Mouse (Mus musculus) hindbrain, postnatal 0 days (tissue): ENCODE data around the gene R3hdm1. TPM values are rescaled to one million over a fixed set of nuclear protein-coding genes. Genes with fewer than 3 reads are reported as not detected.

ENCODE experiments used
- ATAC-seq: fragments of 200-750 bp; cut with Nextera tagmentation; 2 replicates; pipeline ENCODE4 v1.8.0; 2017; ENCODE audit warnings: mild to moderate bottlenecking, moderate TSS enrichment, moderate library complexity
- DNase-seq: peaks from one replicate; pipeline ENCODE4 v3.0.0-alpha.2; 2015; ENCODE audit warnings: low spot score
- H3K27ac ChIP-seq: fragments of 300-500 bp; sonication (generic); 2 replicates; pipeline ENCODE4 v1.5.1; 2014; ENCODE audit warnings: mild to moderate bottlenecking
- H3K27me3 ChIP-seq: fragments of 300-500 bp; sonication (generic); 2 replicates; pipeline ENCODE4 v1.6.1; 2014; ENCODE audit warnings: low read length, mixed read lengths; ENCODE audit not compliant: insufficient read depth
- H3K36me3 ChIP-seq: fragments of 300-500 bp; sonication (generic); 2 replicates; pipeline ENCODE4 v1.6.1; 2014; ENCODE audit warnings: low read length, mixed read lengths; ENCODE audit not compliant: insufficient read depth
- H3K4me1 ChIP-seq: fragments of 300-500 bp; sonication (generic); 2 replicates; pipeline ENCODE4 v1.6.1; 2014; ENCODE audit warnings: antibody characterized with exemption, low read length, mixed read lengths; ENCODE audit not compliant: insufficient read depth
- H3K4me2 ChIP-seq: fragments of 300-500 bp; sonication (generic); 2 replicates; pipeline ENCODE4 v1.6.1; 2014; ENCODE audit warnings: low read depth, mild to moderate bottlenecking, low read length, moderate library complexity, mixed read lengths
- H3K4me3 ChIP-seq: fragments of 300-500 bp; sonication (generic); 2 replicates; pipeline ENCODE4 v1.5.1; 2014; ENCODE audit warnings: low read length
- H3K9ac ChIP-seq: fragments of 300-500 bp; sonication (generic); replicated peaks from 2 replicates; pipeline ENCODE4 v1.6.1; 2014; ENCODE audit warnings: mild to moderate bottlenecking, low read length, moderate library complexity, mixed read lengths
- H3K9me3 ChIP-seq: fragments of 300-500 bp; sonication (generic); 2 replicates; pipeline ENCODE4 v1.6.1; 2016; ENCODE audit warnings: low read length, mixed read lengths
- CTCF ChIP-seq: IDR thresholded peaks from 2 replicates; pipeline ENCODE4 v1.5.1; 2016; ENCODE audit warnings: antibody characterized with exemption, control low read depth, low read depth
- WGBS: fragments of 180-500 bp; shearing (Covaris S2); extraction: QIAGEN DNeasy Blood & Tissue Kit; methylation state at CpG from one replicate; pipeline ENCODE4 v1.1.7; 2014; 5-methylcytosine and 5-hydroxymethylcytosine counted together
- polyA plus RNA-seq: library from polyadenylated mRNA; unstranded; fragments of >200 nt; fragmentation: Nextera tagmentation; extraction: Ambion mirVana; gene quantifications from 2 replicates; pipeline ENCODE4 v1.2.1, GENCODE M21; 2015
- total RNA-seq: library from RNA; depleted of rRNA; stranded (reverse); fragments of >200 nt; gene quantifications from 2 replicates; pipeline ENCODE4 v1.2.3, GENCODE M21; 2014

The R3hdm1 gene
- total and polyA plus RNA-seq, 2 experiments from 2014 or later, result 49.2 to 90.7 TPM

- no peak overlapping the region for H3K4me2 ChIP-seq
- H3K4me1 ChIP-seq, result no peaks in the 10 kb centered on the region
- 63% methylated on average over 5 of the region's 5 CpGs for WGBS
- H3K27me3 ChIP-seq, result no peaks in the 10 kb centered on the region
- DNase-seq (no peak), ATAC-seq (no peak)
- TF ChIP-seq CTCF, result no peak
- H3K9me3 ChIP-seq, result no peaks in the 10 kb centered on the region
- H3K9ac ChIP-seq, result no peak overlapping the region
- H3K36me3 ChIP-seq, result no peaks in the 10 kb centered on the region
- H3K4me3 ChIP-seq, result no peak overlapping the region
- H3K27ac ChIP-seq, result no peak overlapping the region
Measured at GRCm38 (mm10) chr1:128080936-128081696, 22.0 kb upstream of the R3hdm1 start.

DNA sequence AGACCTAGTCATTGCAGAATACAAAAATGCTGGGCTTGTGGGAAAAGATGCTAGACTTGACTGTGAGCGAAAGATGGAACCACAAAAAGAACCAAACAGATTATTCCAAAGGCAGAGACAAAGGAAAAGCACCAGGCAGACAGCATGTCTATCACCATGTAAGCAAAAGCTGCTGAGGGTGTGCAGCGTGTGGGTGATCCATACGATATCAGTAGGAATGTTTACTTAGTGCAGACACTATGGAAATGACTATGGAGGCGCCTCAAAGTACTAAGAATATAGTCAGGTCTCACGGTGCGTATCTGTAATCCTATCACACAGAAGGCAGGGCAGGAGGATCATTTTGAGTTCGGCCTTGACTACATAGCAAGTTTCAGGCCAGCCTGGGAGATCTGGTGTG, 21.2 kb upstream of the R3hdm1 start:
- no peak overlapping the region for H3K4me2 ChIP-seq
- no peaks in the 10 kb centered on the region for H3K36me3 ChIP-seq
- no peaks in the 10 kb centered on the region for H3K4me1 ChIP-seq
- no peak overlapping the region for H3K4me3 ChIP-seq
- no peak for ATAC-seq
- H3K9ac ChIP-seq, result no peak overlapping the region
- H3K27ac ChIP-seq, result no peak overlapping the region
- no peaks in the 10 kb centered on the region for H3K27me3 ChIP-seq
- H3K9me3 ChIP-seq, result no peaks in the 10 kb centered on the region
- TF ChIP-seq CTCF, result no peak
- no peak for DNase-seq
- 85% methylated on average over 7 of the region's 7 CpGs for WGBS

DNA sequence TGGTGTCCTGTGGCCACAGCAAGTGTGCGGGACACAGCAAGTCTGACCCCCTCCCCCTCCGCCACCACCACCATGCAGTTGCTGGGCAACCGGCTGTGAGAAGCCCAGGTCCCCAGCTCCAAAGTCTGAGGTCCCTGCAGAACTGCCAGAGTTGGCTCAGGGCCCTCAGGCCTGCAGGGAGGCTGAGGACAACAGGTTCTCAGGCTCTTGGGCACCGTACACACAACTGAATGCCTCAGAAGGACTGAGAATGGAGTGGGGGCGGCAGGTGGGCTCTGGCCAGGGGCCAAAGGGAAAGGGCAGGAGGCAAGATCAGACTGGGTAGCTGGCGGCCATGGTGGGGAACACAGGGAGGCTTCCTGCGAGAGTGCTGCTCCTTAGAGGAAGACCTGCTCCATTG, 20.3 kb upstream of the R3hdm1 start:
- Histone ChIP-seq H3K27ac (peak overlapping the region; percentile 11; the same call in 1 of the 2 replicates), H3K9ac (no peak overlapping the region), H3K9me3 (no peaks in the 10 kb centered on the region), H3K4me2 (no peak overlapping the region), H3K27me3 (no peaks in the 10 kb centered on the region), H3K4me3 (no peak overlapping the region), H3K4me1 (no peaks in the 10 kb centered on the region), H3K36me3 (no peaks in the 10 kb centered on the region)
- DNase-seq, result peak; percentile 53
- 41% methylated on average over 7 of the region's 7 CpGs for WGBS
- ATAC-seq, result peak; percentile 70
- no peak for TF ChIP-seq CTCF

GRCm38 (mm10) chr1:128094686-128095085, 8.4 kb upstream of the R3hdm1 start:
- no peak overlapping the region for H3K4me3 ChIP-seq
- DNase-seq (no peak), ATAC-seq (no peak)
- H3K9ac ChIP-seq, result no peak overlapping the region
- H3K9me3 ChIP-seq, result no peaks in the 10 kb centered on the region
- no peak overlapping the region for H3K4me2 ChIP-seq
- TF ChIP-seq CTCF, result no peak
- no peak overlapping the region for H3K27ac ChIP-seq
- no peaks in the 10 kb centered on the region for H3K27me3 ChIP-seq
- H3K36me3 ChIP-seq, result no peaks in the 10 kb centered on the region
- WGBS, result 76% methylated on average over 2 of the region's 2 CpGs
- H3K4me1 ChIP-seq, result no peaks in the 10 kb centered on the region

GRCm38 (mm10) chr1:128098309-128098708, 4.8 kb upstream of the R3hdm1 start:
- Histone ChIP-seq H3K4me3 (no peak overlapping the region), H3K36me3 (no peaks in the 10 kb centered on the region), H3K4me2 (no peak overlapping the region), H3K9ac (no peak overlapping the region), H3K27ac (no peak overlapping the region), H3K4me1 (no peaks in the 10 kb centered on the region), H3K9me3 (no peaks in the 10 kb centered on the region), H3K27me3 (no peaks in the 10 kb centered on the region)
- ATAC-seq, result no peak
- TF ChIP-seq CTCF, result no peak
- DNase-seq, result no peak
- 94% methylated on average over 1 of the region's 1 CpGs for WGBS

GRCm38 (mm10) chr1:128102251-128102640, 855 bp upstream of the R3hdm1 start:
- peak overlapping the region; percentile 53 for H3K9ac ChIP-seq
- no peaks in the 10 kb centered on the region for H3K27me3 ChIP-seq
- ATAC-seq, result peak; percentile 22
- TF ChIP-seq CTCF, result no peak
- no peaks in the 10 kb centered on the region; the same call in 1 of the 2 replicates for H3K4me1 ChIP-seq
- DNase-seq, result peak; percentile 88
- WGBS, result under 1% methylated on average over 15 of the region's 15 CpGs
- peak overlapping the region; percentile 97 for H3K4me3 ChIP-seq
- no peaks in the 10 kb centered on the region for H3K9me3 ChIP-seq
- peak overlapping the region; percentile 93 for H3K27ac ChIP-seq
- no peaks in the 10 kb centered on the region for H3K36me3 ChIP-seq
- peak overlapping the region; percentile 75 for H3K4me2 ChIP-seq

DNA sequence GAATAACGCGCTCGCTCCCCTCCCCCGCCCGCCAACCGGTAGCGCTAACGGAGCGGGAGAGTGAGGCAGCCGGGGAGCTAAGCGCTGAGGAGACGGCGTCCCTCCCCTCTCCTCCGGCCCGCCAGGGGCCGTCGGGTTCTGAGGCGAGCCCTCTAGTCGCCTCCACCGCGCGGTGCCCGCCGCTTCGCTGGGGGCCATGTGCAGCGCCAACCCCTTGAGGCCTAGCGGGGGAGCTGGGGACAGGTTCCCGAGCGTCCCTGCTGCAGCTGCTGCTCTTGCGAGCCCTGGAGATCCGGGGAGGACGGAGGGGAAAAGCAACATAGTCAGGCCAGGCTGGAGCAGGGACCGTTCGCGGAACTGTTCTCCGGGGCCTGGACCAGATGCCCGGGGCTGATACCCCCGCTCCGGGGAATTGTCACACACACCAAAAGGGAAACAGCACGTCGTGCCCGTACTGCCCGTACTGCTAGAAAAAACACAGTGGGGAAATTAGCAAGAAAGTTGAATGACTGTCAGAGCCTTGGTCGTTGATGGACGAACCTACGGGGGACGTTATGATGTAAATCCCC, 503 bp downstream of the R3hdm1 start:
- peak; percentile 60 for ATAC-seq
- peak; percentile 58 for DNase-seq
- Histone ChIP-seq H3K9me3 (no peaks in the 10 kb centered on the region), H3K4me3 (peak overlapping the region; percentile 97), H3K4me1 (no peaks in the 10 kb centered on the region; the same call in 1 of the 2 replicates), H3K9ac (peak overlapping the region; percentile 94), H3K4me2 (peak overlapping the region; percentile 85), H3K27me3 (no peaks in the 10 kb centered on the region), H3K27ac (peak overlapping the region; percentile 92), H3K36me3 (no peaks in the 10 kb centered on the region)
- TF ChIP-seq CTCF, result 0 out of 2 replicates have a peak, but pooled peaks have one; percentile 15
- under 1% methylated on average over 40 of the region's 47 CpGs for WGBS
